Mouse (Mus musculus) adrenal gland, adult 2 months (tissue): ENCODE data around the gene Riok2. TPM values are rescaled to one million over a fixed set of nuclear protein-coding genes. Genes with fewer than 3 reads are reported as not detected.
"Not testable (repeated sequence)": the region's sequence is repeated elsewhere in the genome, so short reads cannot be mapped to it uniquely, and the experiment has no call there.

Source experiments
- DNase-seq: peaks from one replicate; pipeline ENCODE4 v3.0.0; 2021
- long read RNA-seq: library from polyadenylated mRNA; stranded (forward); transcript quantifications from one replicate; pipeline ENCODE4 v2.0.0, GENCODE M21; 2021
- polyA plus RNA-seq: library from polyadenylated mRNA; depleted of rRNA; stranded (reverse); fragments of >200 nt; gene quantifications from 2 replicates; pipeline ENCODE4 v1.2.3, GENCODE M21; 2012; rRNA removed
- total RNA-seq, 2 experiments: library from RNA; stranded (reverse); gene quantifications; 2 replicates each; pipeline ENCODE4 v1.2.3; 2021

Gene Riok2
- total RNA-seq (10 to 100 TPM; 37.0 to 37.4 TPM), polyA plus RNA-seq (2.7 and 3.9 TPM in 2 replicates)
- long read RNA-seq, transcript Riok2-201 (10 exons, 3,220 nt): major isoform, 23 of 25 reads
- long read RNA-seq, partial matches to known transcripts: 0 of 25 reads
- long read RNA-seq, other reads (novel, unspliced or antisense): 2 of 25 reads

DNA sequence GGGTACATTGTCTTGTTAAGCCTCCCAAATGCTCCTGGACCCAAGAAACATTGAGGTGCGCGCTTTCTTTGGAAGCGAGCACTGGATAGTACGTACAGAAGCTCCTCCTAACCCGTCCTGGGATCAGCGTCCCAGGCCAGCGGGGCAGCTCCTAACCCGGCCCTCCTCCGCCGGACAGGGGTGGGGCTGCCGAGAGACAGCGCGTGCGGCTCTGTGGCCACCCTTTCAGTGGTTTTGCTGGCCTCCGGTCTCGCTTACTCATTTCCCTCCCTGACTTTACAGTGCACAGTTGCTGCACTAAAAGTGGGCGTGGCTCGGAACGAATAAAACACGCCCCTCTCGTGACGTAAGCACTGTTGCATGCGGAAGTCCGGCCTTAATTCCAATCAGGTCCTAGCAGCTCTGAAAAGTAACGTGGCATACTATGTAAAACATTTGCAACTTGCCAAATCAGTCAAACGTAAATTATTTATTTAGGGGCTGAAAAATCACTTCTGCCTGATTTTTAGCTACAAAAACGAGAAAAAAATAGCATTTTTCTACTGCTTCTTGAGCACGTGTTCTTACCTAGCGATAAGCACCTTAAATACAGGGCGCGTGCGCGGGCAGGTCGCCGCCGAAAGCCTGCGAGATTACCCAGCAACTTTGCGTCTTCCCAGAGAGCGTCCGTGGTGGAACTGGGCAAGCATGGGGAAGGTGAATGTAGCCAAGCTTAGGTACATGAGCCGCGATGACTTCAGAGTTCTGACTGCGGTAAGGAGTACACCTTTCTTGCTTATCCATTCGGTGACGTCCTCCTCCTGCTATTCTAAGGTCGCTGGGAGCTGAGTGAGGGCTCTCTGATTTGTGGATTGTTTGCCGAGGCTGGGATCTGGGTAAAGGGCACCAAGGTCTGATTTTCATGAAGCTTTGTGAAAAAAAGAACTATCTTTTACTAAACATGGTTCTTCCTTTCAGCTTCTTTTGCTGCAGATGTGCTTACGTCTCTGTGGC, at the start of gene Riok2:
TSS of gene Riok2 (plus strand) at position 392 of the 993 bp plus-strand sequence.
- peak; percentile 97 for DNase-seq

DNA sequence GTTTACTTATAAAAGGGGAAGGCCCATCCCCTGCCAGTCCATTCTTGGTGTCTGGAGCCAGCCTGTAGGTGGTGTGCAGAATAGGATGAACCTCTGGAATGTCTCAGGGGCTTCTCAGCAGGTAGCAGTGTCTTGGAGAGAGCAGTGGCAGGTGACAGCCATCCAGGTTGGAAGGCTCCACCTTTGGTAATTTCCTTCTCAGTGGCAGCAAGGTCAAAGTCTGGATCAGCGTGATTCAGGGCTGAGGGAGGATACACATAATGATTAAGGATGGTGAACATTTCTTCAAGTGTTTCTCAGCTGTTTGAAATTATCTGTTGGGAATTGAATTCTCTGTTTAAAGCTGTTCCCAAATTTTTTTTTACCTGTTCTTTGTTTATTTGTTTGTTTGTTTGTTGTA, 48.1 kb upstream of the Riok2 start:
- not testable (repeated sequence) for DNase-seq

DNA sequence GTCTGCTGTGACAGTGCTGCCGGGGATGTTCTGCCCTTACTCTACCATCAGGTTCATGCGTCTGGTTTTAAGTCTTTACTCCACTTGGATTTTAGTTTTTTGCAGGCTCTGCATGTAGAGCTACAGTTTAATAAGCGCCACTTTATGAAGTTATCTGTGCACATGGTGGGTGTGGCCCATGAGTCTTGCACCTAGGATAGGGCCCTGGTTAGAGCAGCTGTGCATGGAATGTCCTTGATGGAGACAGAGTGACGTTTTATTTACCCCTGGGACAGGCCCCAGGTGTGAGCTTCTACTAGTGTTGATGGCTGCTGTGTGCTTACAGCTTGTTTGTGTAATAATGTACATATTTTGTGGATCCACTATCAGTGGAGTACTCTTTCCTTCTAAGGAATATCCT, 47.5 kb upstream of the Riok2 start:
- no peak for DNase-seq

DNA sequence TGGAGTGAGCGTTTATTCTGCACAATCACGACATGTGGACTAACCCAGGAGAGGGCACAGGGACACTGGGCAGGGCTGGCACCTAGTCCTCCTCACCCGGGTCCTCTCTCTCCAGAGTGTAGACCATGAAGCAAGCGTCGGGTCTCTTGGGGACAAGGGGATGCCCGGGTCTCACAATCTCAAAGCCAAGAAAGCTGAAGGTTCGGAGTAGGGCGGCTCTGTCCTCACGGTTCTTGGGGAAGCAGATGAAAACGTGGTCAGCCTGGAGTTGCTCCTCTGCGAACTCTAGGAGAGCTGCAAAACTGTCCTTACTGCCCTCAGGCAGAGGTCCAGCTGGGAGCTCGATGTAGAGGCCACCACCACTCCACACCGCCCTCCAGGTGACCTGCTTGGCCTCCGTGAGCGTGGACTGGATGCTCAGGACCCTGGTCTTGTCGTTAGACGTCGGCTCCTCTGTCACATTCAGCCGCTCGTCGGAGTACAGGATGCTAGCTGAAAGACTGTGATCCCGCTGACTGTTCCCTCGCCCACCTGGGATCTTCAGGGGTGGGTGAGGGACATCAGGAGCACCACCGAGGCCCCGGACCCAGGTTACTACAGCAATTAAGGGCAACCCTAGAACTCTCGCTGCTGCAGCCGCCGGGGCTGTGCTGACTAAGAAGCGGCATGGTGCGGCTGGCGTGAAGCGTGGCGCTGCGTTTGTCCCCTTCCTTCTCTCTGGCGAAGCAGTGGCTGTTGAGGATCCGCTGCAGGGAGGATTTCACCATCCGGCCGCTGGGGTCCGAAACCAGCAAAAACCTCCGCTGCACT, 28.5 kb upstream of the Riok2 start:
- DNase-seq: peak; percentile 13

DNA sequence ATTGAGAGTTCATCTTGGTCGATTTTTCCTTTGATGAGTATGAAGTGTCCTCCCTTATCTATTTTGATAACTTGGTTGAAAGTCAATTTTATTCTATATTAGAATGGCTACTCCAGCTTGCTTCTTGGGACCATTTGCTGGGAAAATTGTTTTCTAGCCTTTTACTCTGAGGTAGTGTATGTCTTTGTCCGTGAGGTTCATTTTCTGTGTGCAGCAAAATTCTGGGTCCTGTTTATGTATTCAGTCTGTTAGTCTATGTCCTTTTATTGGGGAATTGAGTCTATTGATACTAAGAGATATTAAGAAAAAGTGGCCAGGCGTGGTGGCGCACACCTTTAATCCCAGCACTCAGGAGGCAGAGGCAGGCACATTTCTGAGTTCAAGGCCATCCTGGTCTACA, 27.8 kb upstream of the Riok2 start:
- DNase-seq: not testable (repeated sequence)

DNA sequence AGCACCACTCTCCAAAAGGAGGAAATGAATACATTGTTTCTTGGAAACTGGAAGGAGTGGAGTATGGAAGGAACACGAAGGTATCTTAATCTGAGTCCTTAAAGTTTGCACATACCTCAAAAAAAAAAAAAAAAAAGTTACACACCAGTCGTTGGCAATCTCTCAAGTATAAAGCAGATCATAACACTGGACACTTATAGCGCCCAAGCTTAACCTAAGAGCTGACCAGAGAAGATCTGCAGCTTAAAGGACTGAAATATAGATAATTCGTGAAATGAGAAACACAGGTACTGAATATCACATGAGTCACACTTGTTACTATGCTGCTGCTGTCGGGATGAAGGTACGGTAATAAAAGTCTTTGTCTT, 575 bp upstream of the Riok2 start:
- DNase-seq: no peak

DNA sequence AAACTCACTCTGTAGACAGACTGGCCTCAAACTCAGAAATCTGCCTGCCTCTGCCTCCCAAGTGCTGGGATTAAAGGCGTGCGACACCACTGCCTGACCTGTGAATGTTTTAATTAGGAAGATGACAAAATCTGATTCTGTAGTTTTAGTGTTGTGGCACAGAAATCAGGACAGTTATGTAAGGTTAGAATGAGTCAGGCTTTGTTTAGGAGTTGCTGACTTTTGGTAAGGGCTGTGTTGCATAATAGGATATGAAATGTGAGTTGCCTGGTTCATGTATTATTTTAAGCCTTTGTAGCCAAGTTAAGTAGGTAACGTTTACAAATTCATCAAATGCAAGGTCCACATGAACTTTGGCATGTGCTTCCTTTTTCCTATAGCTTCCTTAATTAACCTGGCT, 1.5 kb downstream of the Riok2 start:
- peak; percentile 14 for DNase-seq

DNA sequence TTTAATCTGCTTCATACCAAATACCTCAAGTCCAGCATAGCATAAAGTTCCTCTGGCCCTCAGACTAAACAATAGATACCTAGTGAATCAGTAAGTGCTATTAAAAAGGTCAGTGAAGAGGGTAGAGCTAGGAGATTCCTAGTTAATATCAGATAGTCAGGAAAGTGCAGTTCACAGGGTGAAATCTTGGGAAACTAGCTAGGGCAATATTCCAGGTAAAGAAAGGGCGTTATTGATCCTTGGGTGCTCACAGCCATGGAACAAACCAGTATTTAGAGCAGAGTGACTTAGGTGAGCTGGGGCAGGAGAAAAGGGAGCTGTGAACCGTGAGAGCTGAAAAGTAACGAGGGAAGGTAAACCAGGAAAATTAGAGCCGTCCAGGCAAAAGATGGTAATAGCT, 9.6 kb downstream of the Riok2 start:
- DNase-seq: no peak

DNA sequence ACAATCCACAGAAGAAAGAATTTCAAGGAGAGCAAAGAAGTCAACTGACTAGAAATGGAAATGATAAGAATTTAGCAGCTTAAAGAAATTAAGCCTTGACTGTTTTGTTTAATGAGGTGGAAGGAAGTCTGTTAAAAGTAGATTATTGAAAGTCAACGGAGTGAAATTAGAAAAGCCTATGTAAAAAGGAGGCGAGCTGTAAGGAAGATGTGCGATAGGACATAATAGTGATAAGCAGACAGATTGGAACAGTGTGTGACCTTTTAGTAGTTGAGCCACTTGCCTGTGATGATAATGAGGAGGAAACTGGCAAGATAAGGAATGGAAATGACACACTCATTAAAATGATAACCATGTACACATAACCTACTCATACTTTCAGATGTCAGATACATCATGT, 10.4 kb downstream of the Riok2 start:
- DNase-seq: no peak

DNA sequence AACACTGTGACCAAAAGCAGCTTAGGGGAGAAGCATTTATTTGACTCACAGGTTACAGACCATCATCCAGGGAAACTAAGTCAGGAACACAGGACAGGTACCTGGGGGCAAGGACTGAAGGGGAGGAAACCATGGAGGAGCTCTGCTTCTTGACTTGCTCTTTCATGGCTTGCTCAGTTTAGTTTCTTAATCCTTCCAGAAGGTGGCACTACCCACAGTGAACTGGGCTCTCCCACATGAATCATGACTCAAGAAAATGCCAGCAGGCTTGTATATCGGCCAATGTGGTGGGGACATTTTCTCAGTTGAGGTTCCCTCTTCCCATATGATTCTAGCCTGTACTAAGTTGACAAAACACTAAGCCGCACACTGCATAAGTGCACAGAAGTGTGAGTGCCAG, 12.0 kb downstream of the Riok2 start:
- peak; percentile 17 for DNase-seq

DNA sequence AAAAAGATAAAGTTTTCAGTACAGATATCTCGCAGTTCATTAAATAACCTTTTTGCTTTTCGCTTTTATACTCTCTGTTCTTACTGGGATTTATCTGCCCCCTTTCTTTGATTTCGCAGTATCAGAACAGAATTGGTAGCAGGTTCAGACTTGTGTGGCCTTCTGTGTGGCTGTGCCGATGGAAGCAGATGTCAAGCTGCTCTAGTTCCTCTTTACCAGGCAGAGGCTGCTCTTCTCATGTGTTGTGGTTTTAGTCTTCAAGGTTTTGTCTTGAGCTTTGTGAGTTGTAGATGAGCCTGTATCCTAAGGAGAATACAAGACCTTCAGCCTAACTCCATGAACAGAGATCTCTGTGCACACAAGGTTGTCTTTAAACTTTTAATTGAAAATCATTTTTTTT, 17.7 kb downstream of the Riok2 start:
- DNase-seq: no peak

DNA sequence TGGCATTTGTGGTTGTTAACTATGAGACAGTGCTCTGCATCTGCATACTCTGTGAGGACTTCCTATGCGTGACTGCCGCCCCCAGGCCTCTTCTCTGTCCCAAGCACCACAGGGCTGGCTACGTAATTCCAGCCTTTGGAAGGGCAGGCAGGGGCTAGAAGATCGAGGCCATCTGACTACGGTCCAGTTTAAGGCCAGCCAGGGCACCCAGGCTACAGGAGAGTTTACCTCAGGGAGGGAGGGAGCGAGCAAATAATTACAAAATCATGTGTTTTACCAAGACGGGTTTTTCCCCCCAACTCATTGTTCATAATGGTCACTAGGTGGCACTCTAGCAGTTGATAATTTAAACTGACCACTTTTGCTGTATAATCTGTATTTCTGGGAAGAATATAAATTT, 18.8 kb downstream of the Riok2 start:
- peak; percentile 19 for DNase-seq

DNA sequence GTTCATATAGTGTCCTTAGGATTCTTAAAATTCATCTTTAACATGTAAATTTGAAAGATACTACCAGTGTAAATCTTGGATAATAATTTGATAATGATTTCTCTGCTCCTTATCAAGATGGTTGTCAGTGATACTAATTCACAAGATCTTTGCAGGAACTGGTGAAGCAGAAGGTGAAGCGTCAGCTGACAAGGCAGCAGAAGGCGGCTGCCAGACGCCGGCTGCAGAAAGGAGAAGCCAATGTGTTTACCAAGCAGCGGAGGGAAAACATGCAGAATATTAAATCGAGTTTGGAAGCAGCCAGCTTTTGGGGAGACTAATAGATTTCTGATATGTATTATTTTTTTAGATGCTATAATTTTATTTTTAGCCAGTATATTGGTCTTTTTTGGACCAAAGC, 19.2 kb downstream of the Riok2 start:
- no peak for DNase-seq

DNA sequence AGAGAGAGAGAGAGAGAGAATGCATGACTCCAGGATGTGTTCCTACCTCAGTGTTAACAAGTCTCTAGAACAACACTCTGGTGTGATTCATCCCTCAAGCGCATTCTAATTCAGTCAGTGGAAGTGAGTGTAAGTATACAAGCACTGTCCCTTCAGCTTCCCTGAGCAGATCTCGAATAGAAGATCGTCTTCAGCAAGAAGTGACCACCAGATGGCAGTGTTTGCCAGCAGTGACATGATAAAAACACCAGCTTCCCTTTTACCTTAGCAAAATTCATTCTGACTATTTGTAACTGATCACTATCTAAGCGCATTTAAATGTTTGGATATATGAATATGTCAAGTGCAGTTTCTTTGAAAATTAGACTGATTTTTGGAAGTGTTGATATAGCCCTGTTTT, 20.2 kb downstream of the Riok2 start:
- peak; percentile 74 for DNase-seq

DNA sequence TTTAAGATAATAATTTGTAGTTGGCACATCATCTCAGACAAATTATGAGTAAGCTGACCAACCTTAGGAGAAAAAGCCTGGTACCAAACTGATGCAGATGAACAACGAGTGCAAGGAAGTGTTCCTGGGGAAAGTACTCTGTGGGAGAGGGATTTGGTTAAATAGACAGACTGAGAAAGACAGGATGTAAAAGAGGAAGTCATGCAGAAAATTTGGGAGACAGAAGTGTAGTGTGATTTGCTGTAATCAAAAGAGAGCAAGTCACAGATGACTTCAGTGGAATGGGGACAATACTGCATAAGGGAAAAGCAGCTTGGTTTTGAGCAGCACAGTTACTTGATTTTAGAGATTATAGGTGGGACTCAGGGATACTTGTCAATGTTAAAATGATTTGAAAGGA, 22.8 kb downstream of the Riok2 start:
- no peak for DNase-seq

DNA sequence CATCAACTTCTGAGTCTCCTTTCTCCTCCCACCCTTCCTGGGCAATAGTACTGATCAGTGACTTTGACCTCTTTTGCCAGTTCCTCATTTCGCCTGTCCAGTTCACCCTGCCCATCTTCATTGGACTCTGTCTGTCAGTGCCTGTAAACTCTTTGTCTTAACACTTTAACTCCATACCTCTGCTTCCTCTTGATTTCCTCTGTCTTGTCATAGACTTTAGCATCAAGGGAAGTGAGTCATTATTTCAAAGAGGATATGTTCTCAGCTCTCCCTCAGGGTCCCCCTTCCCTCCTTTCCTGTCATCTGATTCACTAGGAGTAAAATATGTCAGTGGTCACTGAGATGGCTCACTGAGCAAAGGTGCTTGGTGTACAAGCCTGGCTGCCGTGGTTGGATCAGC, 24.6 kb downstream of the Riok2 start:
- no peak for DNase-seq

DNA sequence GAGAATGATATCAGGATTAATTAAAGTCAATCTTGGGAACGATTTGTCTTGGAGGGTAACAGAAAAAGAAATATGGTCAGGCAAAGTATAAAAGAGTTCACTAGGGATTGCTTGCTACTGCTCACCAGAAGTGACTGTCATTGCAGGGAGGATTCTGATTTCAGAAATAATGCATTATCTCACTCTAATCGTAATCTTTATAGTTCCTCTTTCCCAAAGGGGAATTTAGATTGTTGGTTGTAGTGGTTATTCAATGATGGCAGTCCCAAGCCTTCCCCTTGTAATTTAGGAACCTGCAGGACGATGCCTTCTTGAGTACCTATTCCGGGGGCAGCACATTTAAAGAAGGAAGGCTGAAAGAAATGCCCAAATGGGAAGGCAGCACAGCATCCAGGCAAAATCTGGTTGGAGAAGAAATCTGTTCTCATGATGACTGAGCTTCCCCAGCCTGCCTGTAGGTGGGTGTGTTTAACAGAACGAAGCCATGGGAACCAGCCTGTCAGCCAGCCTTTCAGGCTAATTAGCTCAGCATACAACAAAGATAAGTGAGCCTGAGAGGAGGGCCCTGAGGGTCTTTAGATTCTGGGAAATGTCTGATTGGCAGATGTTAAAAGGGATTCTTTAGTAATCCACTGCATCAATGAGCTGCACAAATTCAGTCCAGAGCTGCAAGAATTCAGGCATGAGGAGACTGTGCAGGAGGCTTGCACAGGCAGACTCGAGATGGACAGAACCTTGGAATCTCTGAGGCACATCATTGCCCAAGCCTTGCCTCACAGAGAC, 28.3 kb downstream of the Riok2 start, which contains the start of gene Lix1:
TSS of gene Lix1 (plus strand) at position 451 of the 783 bp plus-strand sequence.
- DNase-seq: peak; percentile 32

DNA sequence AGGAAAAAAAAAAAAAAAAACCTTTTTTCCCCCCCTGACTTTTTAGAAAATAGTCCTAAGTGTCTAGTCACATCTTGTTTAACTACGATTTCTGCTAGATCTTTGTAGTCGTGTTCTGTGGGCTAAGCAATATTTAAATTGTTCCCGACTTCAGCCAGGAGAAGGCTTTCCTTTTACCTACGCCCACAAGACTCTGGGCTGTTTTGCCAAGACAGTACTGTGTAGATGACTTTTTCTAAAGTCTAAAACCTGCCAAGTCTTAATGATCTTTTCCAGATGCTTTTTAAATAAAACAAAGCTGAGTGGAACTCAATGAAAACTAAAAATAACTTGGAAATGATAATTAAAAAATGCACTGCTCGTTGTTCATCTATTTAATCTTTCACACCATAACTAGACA, 28.9 kb downstream of the Riok2 start:
- DNase-seq: no peak

DNA sequence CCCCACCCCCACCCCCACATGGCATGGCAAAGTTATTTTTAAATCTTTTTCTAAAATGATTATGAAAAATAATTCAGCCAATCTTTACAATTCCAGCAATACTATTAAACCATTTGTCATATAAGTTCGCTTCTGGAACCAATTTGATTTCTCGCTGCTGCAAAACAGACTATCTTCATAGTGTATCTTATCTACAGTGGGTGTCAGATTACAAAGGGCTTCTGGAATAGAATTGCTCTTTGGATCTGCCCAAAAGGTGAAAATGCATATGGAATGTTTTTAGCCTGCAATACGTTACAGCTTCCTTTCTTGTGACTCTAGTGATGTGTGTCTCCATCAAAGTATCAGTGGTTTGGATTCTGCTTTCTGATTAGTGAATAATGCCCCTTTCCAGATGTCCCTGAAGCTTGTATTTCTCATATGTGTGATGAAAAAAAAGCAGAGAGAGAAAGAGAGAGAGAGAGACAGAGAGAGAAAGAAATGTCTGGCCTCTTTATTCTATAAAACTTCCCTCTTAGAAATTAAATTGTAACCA, 29.5 kb downstream of the Riok2 start:
- DNase-seq: no peak

DNA sequence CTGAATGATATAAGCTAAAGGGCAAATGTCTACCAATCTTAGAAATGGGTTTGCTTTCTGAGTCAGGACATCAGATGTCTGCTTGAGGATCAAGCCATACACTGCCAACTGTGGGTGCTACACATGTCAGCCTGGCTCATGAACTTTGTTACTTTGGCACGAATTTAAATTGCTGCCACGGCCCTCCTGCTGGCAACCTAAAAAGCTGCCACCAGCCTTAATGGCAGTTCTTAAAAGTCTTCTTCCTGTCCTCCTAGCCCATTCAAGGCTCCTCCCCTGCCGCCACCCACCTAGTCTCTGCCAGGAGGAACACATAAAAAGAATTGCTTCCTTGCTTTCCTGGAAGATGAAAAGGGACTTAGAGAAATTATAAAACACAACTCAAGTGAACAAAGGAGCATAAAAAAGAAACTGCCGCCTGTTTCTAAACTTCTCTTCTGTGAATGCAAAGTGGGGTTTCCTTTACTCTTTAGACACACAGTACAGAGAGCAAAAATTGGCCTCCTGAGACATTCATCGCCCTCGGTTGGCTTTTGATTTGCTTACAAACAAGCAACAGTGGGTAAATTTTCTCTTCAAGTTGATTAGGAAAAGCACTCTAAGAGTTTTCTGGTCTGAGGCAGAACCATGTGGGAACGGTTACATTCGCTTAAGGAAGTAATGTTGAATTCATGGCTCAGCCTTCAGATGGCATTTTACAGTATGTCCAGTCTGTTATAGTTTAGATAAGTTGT, 30.9 kb downstream of the Riok2 start:
- DNase-seq: no peak

DNA sequence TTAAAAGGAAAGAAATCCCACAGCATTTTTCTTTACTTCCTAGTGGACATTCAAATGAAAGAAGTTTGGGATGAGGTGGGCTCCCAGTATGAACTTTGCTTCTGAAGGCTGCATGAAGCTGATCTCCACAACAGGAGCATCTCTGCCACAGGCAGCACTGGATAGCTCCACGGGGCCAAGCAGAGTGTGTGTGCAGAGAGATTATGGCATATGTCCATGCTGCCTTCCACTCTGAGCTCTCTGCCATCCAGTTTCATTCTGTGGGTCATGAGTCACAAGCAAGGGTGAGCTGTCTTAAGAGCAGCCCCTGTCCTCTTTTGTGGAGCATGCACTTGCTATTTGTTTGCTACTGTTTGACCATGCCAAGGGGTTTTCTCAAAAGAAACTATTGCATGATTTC, 31.5 kb downstream of the Riok2 start:
- DNase-seq: no peak
